In genomic region chr12:73949318-73950058, GRCm38 (mm10) we compare ENCODE assay signal across 8 mouse cellular contexts. TPM values are rescaled to one million over a fixed set of nuclear protein-coding genes. Genes with fewer than 3 reads are reported as not detected.
DNase-seq lines count a peak whose midpoint lies in the region; ATAC-seq and TF ChIP-seq lines count a peak whose summit lies in the region.

No protein-coding gene starts in this region.

- 0 out of 2 replicates have a peak overlapping the region, but pooled peaks have one; percentile 1 for H3K27ac ChIP-seq in cortical plate, adult 2 months (ENCODE audit: insufficient read depth, low read length)
- H3K27ac ChIP-seq in intestine, embryonic 14.5 days (ENCODE audit: low read depth), result peak overlapping the region; percentile 59; the same call in 1 of the 2 replicates
- H3K27ac ChIP-seq in limb, embryonic 10.5 days, result peak overlapping the region; percentile 71

- peak overlapping the region; percentile 35 for H3K9ac ChIP-seq in intestine, embryonic 14.5 days (ENCODE audit: low read length)

- 12% methylated on average over 46 of the region's 46 CpGs for WGBS in intestine, embryonic 14.5 days
- WGBS in limb, embryonic 10.5 days, result 9% methylated on average over 46 of the region's 46 CpGs

- H3K4me2 ChIP-seq in intestine, embryonic 14.5 days (ENCODE audit: low read length), result peak overlapping the region; percentile 51

- H3K4me3 ChIP-seq in cortical plate, adult 2 months (ENCODE audit: insufficient read depth, low read length), result peak overlapping the region; percentile 47
- H3K4me3 ChIP-seq in intestine, embryonic 14.5 days (ENCODE audit: low read depth, low read length), result peak overlapping the region; percentile 27
- H3K4me3 ChIP-seq in limb, embryonic 10.5 days, result peak overlapping the region; percentile 46

- ATAC-seq in granulocyte monocyte progenitor cell, adult 5-6 weeks (replicated peaks; ENCODE audit: poor library complexity, severe bottlenecking), result peak; percentile 64
- peak; percentile 89 for ATAC-seq in intestine, embryonic 14.5 days (replicated peaks; ENCODE audit: low FRiP score, low TSS enrichment, low read depth)
- peak; percentile 66 for ATAC-seq in megakaryocyte-erythroid progenitor cell, adult 5-6 weeks (replicated peaks; ENCODE audit: low FRiP score, low TSS enrichment, poor library complexity, severe bottlenecking)

- no peak for TF ChIP-seq POLR2A in cortical plate, adult 2 months (IDR thresholded peaks at IDR 0.05; ENCODE audit: extremely low read depth, insufficient read depth, low read length)

- DNase-seq in adrenal gland, postnatal 25 days, result peak; percentile 43
- DNase-seq in intestine, embryonic 14.5 days (ENCODE audit: low spot score), result peak; percentile 80
- peak; percentile 60 for DNase-seq in limb, embryonic 10.5 days (ENCODE audit: low spot score)
- peak; percentile 43 for DNase-seq in right cerebral cortex, postnatal 14 days
- no peak for DNase-seq in thymus, adult 18-20 months

- TF ChIP-seq CTCF in cortical plate, adult 2 months (IDR thresholded peaks at IDR 0.05; ENCODE audit: extremely low read depth, insufficient read depth, low read length), result no peak

- no peaks in the 10 kb centered on the region for H3K9me3 ChIP-seq in intestine, embryonic 14.5 days (ENCODE audit: control insufficient read depth, low read length)
- no peaks in the 10 kb centered on the region for H3K9me3 ChIP-seq in limb, embryonic 10.5 days (replicated peaks)

- H3K4me1 ChIP-seq in cortical plate, adult 2 months (ENCODE audit: control insufficient read depth, insufficient read depth, low read length), result no peaks in the 10 kb centered on the region
- H3K4me1 ChIP-seq in intestine, embryonic 14.5 days (replicated peaks; ENCODE audit: control insufficient read depth, insufficient read depth, low read length), result peaks cover 11% of the 10 kb centered on the region
- H3K4me1 ChIP-seq in limb, embryonic 10.5 days, result peaks cover 10% of the 10 kb centered on the region

- peaks cover 23% of the 10 kb centered on the region for H3K36me3 ChIP-seq in intestine, embryonic 14.5 days (ENCODE audit: control insufficient read depth, insufficient read depth, low read length)
- peaks cover 37% of the 10 kb centered on the region for H3K36me3 ChIP-seq in limb, embryonic 10.5 days

- H3K27me3 ChIP-seq in intestine, embryonic 14.5 days (replicated peaks; ENCODE audit: control insufficient read depth, insufficient read depth, low read length), result 0 out of 2 replicates have a peak, but pooled peaks cover 5% of the 10 kb centered on the region
- peaks cover 32% of the 10 kb centered on the region; the same call in 1 of the 2 replicates for H3K27me3 ChIP-seq in limb, embryonic 10.5 days (ENCODE audit: low read depth, poor library complexity, severe bottlenecking)

RNA-seq across cellular contexts. Expression of gene Gm49321, which starts 12.0 kb away (rescaled TPM):
- total RNA-seq in adrenal gland, postnatal 25 days (2021), result 5.8 and 11.0 TPM in 2 replicates
- polyA plus RNA-seq in cortical plate, adult 2 months (2012; rRNA removed), result not detected in 2 replicates
- total RNA-seq in granulocyte monocyte progenitor cell, adult 5-6 weeks (2014; fragmentation: Nextera tagmentation), result not detected in 2 replicates
- 1.3 TPM in 1 of 2 replicates, not detected in the other for total RNA-seq in granulocyte monocyte progenitor cell, adult 5-6 weeks (2017)
- polyA plus RNA-seq in intestine, embryonic 14.5 days (2014; fragmentation: Nextera tagmentation; extraction: Ambion mirVana), result 9.4 and 12.8 TPM in 2 replicates
- 13.3 and 14.4 TPM in 2 replicates for polyA plus RNA-seq in limb, embryonic 10.5 days (2016; fragmentation: Nextera tagmentation; extraction: Ambion mirVana)
- total RNA-seq in megakaryocyte-erythroid progenitor cell, adult 5-6 weeks (2014; fragmentation: Nextera tagmentation), result not detected in 2 replicates
- not detected in 2 replicates for total RNA-seq in megakaryocyte-erythroid progenitor cell, adult 5-6 weeks (2017)

RNA-seq across cellular contexts. Expression of gene Snapc1, which starts 14.8 kb away (rescaled TPM):
- 13.1 and 24.1 TPM in 2 replicates for total RNA-seq in adrenal gland, postnatal 25 days (2021)
- 31.3 and 32.0 TPM in 2 replicates for polyA plus RNA-seq in cortical plate, adult 2 months (2012; rRNA removed)
- 8.5 and 9.8 TPM in 2 replicates for total RNA-seq in granulocyte monocyte progenitor cell, adult 5-6 weeks (2014; fragmentation: Nextera tagmentation)
- total RNA-seq in granulocyte monocyte progenitor cell, adult 5-6 weeks (2017), result 6.2 and 16.9 TPM in 2 replicates
- polyA plus RNA-seq in intestine, embryonic 14.5 days (2014; fragmentation: Nextera tagmentation; extraction: Ambion mirVana), result 14.6 and 20.2 TPM in 2 replicates
- polyA plus RNA-seq in limb, embryonic 10.5 days (2016; fragmentation: Nextera tagmentation; extraction: Ambion mirVana), result 18.9 and 23.5 TPM in 2 replicates
- total RNA-seq in megakaryocyte-erythroid progenitor cell, adult 5-6 weeks (2014; fragmentation: Nextera tagmentation), result 4.2 and 9.7 TPM in 2 replicates
- 19.1 and 39.5 TPM in 2 replicates for total RNA-seq in megakaryocyte-erythroid progenitor cell, adult 5-6 weeks (2017)

RNA-seq across cellular contexts. Expression of gene Syt16, which starts 48.0 kb away (rescaled TPM):
- total RNA-seq in adrenal gland, postnatal 25 days (2021), result 1.3 and 1.6 TPM in 2 replicates
- 64.3 and 68.0 TPM in 2 replicates for polyA plus RNA-seq in cortical plate, adult 2 months (2012; rRNA removed)
- total RNA-seq in granulocyte monocyte progenitor cell, adult 5-6 weeks (2014; fragmentation: Nextera tagmentation), result not detected in 2 replicates
- not detected in 2 replicates for total RNA-seq in granulocyte monocyte progenitor cell, adult 5-6 weeks (2017)
- 1.8 and 1.9 TPM in 2 replicates for polyA plus RNA-seq in intestine, embryonic 14.5 days (2014; fragmentation: Nextera tagmentation; extraction: Ambion mirVana)
- 0.40 and 1.7 TPM in 2 replicates for polyA plus RNA-seq in limb, embryonic 10.5 days (2016; fragmentation: Nextera tagmentation; extraction: Ambion mirVana)
- total RNA-seq in megakaryocyte-erythroid progenitor cell, adult 5-6 weeks (2014; fragmentation: Nextera tagmentation), result not detected in 2 replicates
- not detected in 2 replicates for total RNA-seq in megakaryocyte-erythroid progenitor cell, adult 5-6 weeks (2017)

RNA-seq across cellular contexts. Expression of gene Hif1a, which starts 48.3 kb away (rescaled TPM):
- 65.6 and 67.1 TPM in 2 replicates for total RNA-seq in adrenal gland, postnatal 25 days (2021)
- polyA plus RNA-seq in cortical plate, adult 2 months (2012; rRNA removed), result 35.9 and 36.2 TPM in 2 replicates
- total RNA-seq in granulocyte monocyte progenitor cell, adult 5-6 weeks (2014; fragmentation: Nextera tagmentation), result 39.1 and 40.8 TPM in 2 replicates
- 69.5 and 82.0 TPM in 2 replicates for total RNA-seq in granulocyte monocyte progenitor cell, adult 5-6 weeks (2017)
- 79.3 and 82.6 TPM in 2 replicates for polyA plus RNA-seq in intestine, embryonic 14.5 days (2014; fragmentation: Nextera tagmentation; extraction: Ambion mirVana)
- polyA plus RNA-seq in limb, embryonic 10.5 days (2016; fragmentation: Nextera tagmentation; extraction: Ambion mirVana), result 77.8 and 93.5 TPM in 2 replicates
- 18.7 and 28.2 TPM in 2 replicates for total RNA-seq in megakaryocyte-erythroid progenitor cell, adult 5-6 weeks (2014; fragmentation: Nextera tagmentation)
- total RNA-seq in megakaryocyte-erythroid progenitor cell, adult 5-6 weeks (2017), result 34.5 and 42.4 TPM in 2 replicates

Comparison
In these comparisons a context has a peak if more than half of its experiments do, and no peak if none do; other contexts are left out.
1. DNase-seq: peak in adrenal gland, postnatal 25 days (single experiment), intestine, embryonic 14.5 days (single experiment), limb, embryonic 10.5 days (single experiment) and right cerebral cortex, postnatal 14 days (single experiment); none in thymus, adult 18-20 months (0 of 2).
2. H3K27ac ChIP-seq: peak in every context shown above with its lines; median percentile 71 in limb, embryonic 10.5 days; 59 in intestine, embryonic 14.5 days; 1 in cortical plate, adult 2 months.
3. Peak in every context shown above with its lines, with median percentiles within 50 percentile points of each other: H3K4me3 ChIP-seq and ATAC-seq.